Mouse (Mus musculus): ENCODE measurements around the gene Vash2. TPM values are rescaled to one million over a fixed set of nuclear protein-coding genes. Genes with fewer than 3 reads are reported as not detected.
"Not testable (repeated sequence)": the region's sequence is repeated elsewhere in the genome, so short reads cannot be mapped to it uniquely, and the experiment has no call there.

The Vash2 gene
- 15.6 and 19.1 TPM in 2 replicates for polyA plus RNA-seq (2015; fragmentation: Nextera tagmentation; extraction: Ambion mirVana)

DNA sequence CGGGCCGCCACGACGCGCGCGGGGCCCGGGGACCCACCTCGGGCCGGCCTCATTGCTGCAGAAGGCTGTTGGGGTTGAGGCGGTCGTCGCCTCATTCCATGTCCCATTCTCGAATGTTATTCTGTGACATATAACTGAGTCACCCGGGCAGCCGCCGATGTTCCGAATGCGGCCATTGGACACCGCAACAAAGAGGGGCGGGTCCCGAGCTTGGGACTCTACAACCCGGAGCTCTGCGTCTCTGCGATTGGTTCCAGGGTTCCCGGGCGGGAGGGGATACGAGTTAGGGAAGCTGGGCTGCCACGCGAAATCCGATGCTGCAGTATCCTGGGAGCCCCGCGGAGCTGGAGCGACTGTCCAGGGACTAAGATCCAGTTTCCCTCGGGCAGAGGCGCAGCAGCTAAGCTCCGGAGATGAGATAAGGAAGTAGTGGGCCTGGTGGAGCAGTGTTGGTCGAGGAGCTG is at the start of gene Vash2:
Vash2 (minus strand) TSS at position 197 of the 464 bp plus-strand sequence.
- no peaks in the 10 kb centered on the region for H3K9me3 ChIP-seq
- H3K36me3 ChIP-seq: no peaks in the 10 kb centered on the region
- peak; percentile 98 for ATAC-seq
- peak within 1 kb of the TSS; percentile 72 for H3K9ac ChIP-seq
- peak within 1 kb of the TSS; percentile 96 for H3K4me2 ChIP-seq (replicated peaks)
- H3K4me1 ChIP-seq (replicated peaks): peaks cover 20% of the 10 kb centered on the region
- peak within 1 kb of the TSS; percentile 90 for H3K27ac ChIP-seq
- under 1% methylated on average over 38 of the region's 38 CpGs for WGBS
- H3K4me3 ChIP-seq (replicated peaks): peak within 1 kb of the TSS; percentile 60
- no peaks in the 10 kb centered on the region for H3K27me3 ChIP-seq (replicated peaks)

DNA sequence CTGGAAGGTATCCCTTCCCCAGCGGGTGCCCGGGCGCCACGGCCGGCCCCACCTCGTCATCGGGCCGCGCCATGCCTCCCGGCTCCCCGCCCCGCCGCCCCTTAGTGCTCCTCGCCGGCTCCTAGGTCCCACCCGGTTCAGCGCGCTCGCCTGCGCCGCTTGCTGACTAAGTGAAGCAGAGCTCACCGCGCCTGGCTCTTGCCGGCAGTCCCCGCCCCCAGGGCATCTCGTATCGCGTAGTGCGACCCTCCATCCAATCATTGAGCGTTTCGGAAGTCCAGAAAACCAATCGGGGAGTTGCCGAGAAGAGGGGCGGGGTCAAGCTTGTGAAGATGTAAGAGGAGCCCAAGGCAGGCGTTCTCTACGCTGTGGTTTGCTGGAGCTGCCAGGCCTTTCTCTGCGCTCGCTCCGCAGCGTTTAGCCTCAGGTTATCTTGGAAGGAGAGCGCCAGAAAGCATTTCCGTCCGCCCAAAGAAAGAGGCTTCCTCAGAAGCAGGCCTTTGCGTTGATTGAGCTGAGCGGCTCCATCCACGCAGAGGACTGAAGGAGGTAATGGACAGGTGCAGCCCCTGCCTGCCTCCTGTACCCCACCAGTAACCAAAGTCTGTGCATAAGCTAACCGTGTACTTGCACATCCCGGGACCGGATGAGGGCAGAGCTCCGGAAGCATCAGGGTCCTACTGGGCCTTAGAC is 47.1 kb upstream of the Vash2 start, which contains the start of gene Flvcr1:
Flvcr1 (minus strand) TSS at position 138 of the 693 bp plus-strand sequence.
- Histone ChIP-seq H3K27me3 (replicated peaks) (no peaks in the 10 kb centered on the region), H3K4me1 (replicated peaks) (peaks cover 12% of the 10 kb centered on the region), H3K4me3 (replicated peaks) (peak within 1 kb of the TSS; percentile 86), H3K27ac (peak within 1 kb of the TSS; percentile 92), H3K9me3 (no peaks in the 10 kb centered on the region), H3K4me2 (replicated peaks) (peak within 1 kb of the TSS; percentile 95), H3K9ac (peak within 1 kb of the TSS; percentile 84), H3K36me3 (0 out of 2 replicates have a peak, but pooled peaks cover 3% of the 10 kb centered on the region)
- WGBS: under 1% methylated on average over 49 of the region's 50 CpGs
- peak; percentile 98 for ATAC-seq

DNA sequence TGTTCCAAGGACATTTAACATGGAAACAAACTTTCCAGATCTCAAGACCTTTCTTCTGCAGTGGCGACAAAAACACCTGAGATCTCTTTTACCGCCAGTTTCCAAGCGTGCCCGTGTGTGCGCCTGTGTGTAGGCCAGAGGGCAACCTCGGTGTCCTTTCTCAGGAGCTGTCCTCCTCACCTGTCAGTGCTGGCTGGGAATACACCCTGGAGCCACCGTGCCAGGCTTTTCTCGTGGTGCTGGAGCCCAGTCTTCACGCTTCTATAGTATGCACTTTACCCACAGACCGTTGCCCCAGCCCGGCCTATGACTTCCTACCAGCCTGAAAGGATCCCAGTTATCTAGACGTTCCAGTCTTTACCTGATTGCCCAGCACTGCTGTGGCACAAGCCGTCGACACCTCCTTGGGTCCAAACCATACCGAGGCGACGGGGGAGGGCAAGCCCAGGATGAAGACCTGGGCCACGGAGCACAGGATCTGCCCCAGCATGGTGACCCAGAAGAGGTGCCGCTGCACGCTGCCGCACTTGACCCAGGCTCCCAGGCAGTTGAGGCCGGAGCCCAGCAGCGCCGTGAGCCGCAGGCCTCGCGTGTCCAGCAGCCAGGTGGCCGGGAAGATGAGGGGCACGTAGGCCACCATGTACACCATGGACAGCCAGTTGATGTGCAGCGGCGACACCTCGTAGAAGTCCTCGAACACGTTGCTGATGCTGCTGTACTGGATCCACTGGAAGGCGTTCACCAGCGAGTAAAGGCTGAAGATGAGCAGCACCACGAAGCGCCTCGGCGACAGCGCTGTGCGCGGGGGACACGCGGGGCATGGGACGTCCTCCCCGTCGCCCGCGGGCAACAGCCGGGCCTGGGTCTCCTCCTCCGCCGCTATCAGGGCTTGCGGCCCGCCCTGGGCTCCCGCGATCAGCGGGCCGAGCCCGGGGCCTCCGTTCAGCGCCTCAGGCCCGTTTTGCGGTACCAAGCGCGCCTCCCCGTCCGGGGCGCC is 46.2 kb upstream of the Vash2 start:
- Histone ChIP-seq H3K4me3 (replicated peaks) (peak overlapping the region; percentile 86), H3K27ac (peak overlapping the region; percentile 73), H3K9ac (peak overlapping the region; percentile 84), H3K9me3 (no peaks in the 10 kb centered on the region), H3K27me3 (replicated peaks) (no peaks in the 10 kb centered on the region), H3K4me1 (replicated peaks) (peaks cover 12% of the 10 kb centered on the region), H3K36me3 (0 out of 2 replicates have a peak, but pooled peaks cover 3% of the 10 kb centered on the region), H3K4me2 (replicated peaks) (peak overlapping the region; percentile 95)
- 3% methylated on average over 66 of the region's 69 CpGs for WGBS
- ATAC-seq: peak; percentile 39

DNA sequence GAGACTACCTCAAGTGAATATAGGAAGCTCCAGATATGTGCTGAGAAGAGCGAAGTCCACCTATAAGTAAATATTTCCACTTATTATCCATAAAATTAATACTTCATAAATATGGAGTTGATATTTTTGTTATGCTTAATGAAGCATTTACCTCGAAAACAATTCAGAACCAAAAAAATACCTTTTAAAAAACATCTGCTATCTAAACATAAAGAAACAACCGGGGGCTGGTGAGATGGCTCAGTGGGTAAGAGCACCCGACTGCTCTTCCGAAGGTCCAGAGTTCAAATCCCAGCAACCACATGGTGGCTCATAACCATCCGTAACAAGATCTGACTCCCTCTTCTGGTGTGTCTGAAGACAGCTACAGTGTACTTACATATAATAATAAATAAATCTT is 44.7 kb upstream of the Vash2 start:
- not testable (repeated sequence) for H3K36me3 ChIP-seq; H3K27ac ChIP-seq; H3K27me3 ChIP-seq (replicated peaks); H3K4me2 ChIP-seq (replicated peaks); H3K9ac ChIP-seq; H3K9me3 ChIP-seq; H3K4me3 ChIP-seq (replicated peaks); ATAC-seq
- H3K4me1 ChIP-seq (replicated peaks): peaks cover 12% of the 10 kb centered on the region
- WGBS: 94% methylated on average over 6 of the region's 6 CpGs

DNA sequence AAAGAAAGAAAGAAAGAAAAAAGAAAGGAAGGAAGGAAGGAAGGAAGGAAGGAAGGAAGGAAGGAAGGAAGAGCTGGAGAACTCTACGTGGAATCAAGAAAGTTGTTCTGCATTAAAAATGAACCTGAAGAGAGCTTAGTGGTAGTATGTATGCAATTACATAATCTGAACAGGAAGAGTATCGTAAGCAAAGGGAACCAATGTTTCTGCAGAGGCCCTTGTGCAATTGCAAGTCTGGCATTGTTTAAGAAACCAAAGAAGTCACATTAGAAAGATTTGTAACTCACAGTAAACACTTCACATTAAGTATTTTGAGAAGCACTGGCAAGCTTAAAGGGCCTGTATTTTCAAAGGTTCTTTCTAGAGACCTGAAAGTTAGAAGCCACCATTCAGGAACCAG is 44.0 kb upstream of the Vash2 start:
- no peak overlapping the region for H3K4me2 ChIP-seq (replicated peaks)
- H3K4me3 ChIP-seq (replicated peaks): no peak overlapping the region
- no peak for ATAC-seq
- WGBS: 73% methylated on average over 2 of the region's 2 CpGs
- no peak overlapping the region for H3K27ac ChIP-seq
- H3K27me3 ChIP-seq (replicated peaks): no peaks in the 10 kb centered on the region
- 0 out of 2 replicates have a peak, but pooled peaks cover 5% of the 10 kb centered on the region for H3K36me3 ChIP-seq
- no peaks in the 10 kb centered on the region for H3K9me3 ChIP-seq
- no peak overlapping the region for H3K9ac ChIP-seq
- peaks cover 12% of the 10 kb centered on the region for H3K4me1 ChIP-seq (replicated peaks)

DNA sequence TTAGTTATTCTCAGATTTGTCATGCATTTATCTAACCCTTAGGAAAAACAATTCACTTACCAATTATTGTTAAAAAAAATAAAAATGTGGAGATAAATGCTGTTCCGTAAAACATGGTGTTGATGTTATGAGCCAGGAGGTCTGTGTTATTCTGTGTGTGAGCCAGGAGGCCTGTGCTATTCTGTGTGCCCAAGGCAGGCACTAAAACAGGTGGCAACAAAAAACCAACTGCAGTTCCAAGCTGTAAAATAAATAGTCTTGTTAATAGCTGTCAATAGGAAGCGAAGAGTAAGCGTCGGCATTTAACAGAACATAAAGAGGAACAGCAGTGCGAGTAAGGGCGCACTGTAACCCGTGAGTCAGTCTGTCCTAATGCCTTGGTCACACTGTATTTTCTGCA is 41.9 kb upstream of the Vash2 start:
- Histone ChIP-seq H3K9ac (no peak overlapping the region), H3K9me3 (no peaks in the 10 kb centered on the region), H3K4me1 (replicated peaks) (peaks cover 7% of the 10 kb centered on the region), H3K4me2 (replicated peaks) (no peak overlapping the region), H3K4me3 (replicated peaks) (no peak overlapping the region), H3K27me3 (replicated peaks) (no peaks in the 10 kb centered on the region), H3K27ac (no peak overlapping the region), H3K36me3 (0 out of 2 replicates have a peak, but pooled peaks cover 5% of the 10 kb centered on the region)
- no peak for ATAC-seq
- WGBS: 88% methylated on average over 7 of the region's 7 CpGs

DNA sequence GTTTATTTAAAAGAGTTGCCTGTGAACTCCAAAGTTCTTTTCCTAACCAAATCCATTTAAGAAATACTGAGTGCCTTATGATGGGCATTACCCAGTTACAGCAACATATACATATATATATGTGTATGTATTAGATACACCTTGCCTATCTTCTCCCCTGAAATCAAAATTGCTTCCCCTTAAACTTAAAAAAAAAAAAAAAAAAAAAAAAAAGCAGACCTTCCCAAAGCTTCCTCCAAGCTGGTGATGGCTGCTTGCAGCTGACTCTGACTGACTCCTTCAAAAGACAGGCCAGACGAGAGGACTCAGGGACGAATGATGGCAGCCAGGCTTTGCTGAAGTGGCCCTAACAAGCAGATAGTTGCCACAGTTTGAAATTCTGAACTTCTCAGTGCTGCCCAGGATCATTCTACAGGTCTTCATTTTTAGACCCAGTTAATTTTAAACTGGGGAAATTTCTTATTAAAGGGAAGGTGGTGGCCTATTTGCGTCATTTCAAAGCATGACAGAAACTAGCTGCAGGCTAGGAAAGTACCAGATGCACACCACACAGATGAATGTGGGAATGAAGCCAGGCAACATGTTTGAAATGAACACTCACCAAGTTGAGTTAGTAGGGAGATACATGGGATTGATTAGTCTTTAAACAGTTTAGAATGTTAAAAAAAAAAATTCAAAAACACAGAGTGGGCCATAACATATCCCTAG is 41.3 kb upstream of the Vash2 start:
- WGBS: 85% methylated on average over 3 of the region's 3 CpGs
- 0 out of 2 replicates have a peak, but pooled peaks cover 5% of the 10 kb centered on the region for H3K36me3 ChIP-seq
- H3K9me3 ChIP-seq: no peaks in the 10 kb centered on the region
- no peaks in the 10 kb centered on the region for H3K27me3 ChIP-seq (replicated peaks)
- H3K4me2 ChIP-seq (replicated peaks): no peak overlapping the region
- no peak overlapping the region for H3K9ac ChIP-seq
- H3K4me1 ChIP-seq (replicated peaks): peaks cover 7% of the 10 kb centered on the region
- H3K4me3 ChIP-seq (replicated peaks): no peak overlapping the region
- ATAC-seq: no peak
- no peak overlapping the region for H3K27ac ChIP-seq

DNA sequence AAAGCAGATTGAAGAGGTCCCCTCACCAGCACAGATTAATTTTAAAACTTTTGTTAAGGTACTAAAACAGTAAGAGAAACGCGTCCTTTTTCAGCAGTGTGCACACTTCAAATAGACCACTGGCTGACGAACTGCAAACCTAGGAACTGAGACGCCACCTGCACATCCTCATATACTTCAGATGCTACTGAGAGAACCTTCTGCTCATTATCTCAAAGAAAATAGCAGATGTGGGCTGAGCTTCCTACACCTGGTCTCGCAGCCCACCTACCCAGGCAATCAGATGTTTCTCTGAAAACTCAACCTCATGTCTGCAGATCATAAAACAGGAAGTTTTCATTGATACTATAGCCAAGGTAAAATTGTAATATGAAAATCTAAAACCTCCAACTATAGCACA is 40.7 kb upstream of the Vash2 start:
- Histone ChIP-seq H3K9me3 (no peaks in the 10 kb centered on the region), H3K27ac (no peak overlapping the region), H3K27me3 (replicated peaks) (no peaks in the 10 kb centered on the region), H3K36me3 (0 out of 2 replicates have a peak, but pooled peaks cover 5% of the 10 kb centered on the region), H3K4me3 (replicated peaks) (no peak overlapping the region), H3K4me2 (replicated peaks) (no peak overlapping the region), H3K9ac (no peak overlapping the region), H3K4me1 (replicated peaks) (peaks cover 2% of the 10 kb centered on the region; the same call in 1 of the 2 replicates)
- ATAC-seq: no peak
- 88% methylated on average over 5 of the region's 5 CpGs for WGBS

DNA sequence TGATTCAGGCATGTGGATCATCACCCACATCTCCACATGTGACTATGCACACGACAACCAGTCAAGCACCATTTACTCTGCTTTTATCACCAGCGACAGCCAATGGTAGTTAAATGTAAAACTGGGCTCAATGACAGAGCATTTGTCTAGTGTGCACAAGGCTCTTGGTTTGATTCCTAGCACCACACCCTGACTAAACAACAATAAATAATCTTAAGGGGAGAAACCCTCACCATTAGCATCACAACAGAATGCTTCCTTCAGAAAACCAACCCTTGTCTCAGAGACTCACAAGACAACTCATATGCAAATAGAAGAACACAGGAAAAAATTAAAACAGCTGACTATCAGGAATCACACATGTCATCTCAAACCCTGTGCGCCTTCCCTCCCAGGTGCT is 35.2 kb upstream of the Vash2 start:
- no peak overlapping the region for H3K27ac ChIP-seq
- ATAC-seq: no peak
- peaks cover 10% of the 10 kb centered on the region for H3K36me3 ChIP-seq
- 95% methylated on average over 3 of the region's 3 CpGs for WGBS
- H3K4me2 ChIP-seq (replicated peaks): no peak overlapping the region
- H3K9ac ChIP-seq: no peak overlapping the region
- no peaks in the 10 kb centered on the region for H3K27me3 ChIP-seq (replicated peaks)
- no peaks in the 10 kb centered on the region for H3K9me3 ChIP-seq
- no peak overlapping the region for H3K4me3 ChIP-seq (replicated peaks)
- H3K4me1 ChIP-seq (replicated peaks): no peaks in the 10 kb centered on the region

DNA sequence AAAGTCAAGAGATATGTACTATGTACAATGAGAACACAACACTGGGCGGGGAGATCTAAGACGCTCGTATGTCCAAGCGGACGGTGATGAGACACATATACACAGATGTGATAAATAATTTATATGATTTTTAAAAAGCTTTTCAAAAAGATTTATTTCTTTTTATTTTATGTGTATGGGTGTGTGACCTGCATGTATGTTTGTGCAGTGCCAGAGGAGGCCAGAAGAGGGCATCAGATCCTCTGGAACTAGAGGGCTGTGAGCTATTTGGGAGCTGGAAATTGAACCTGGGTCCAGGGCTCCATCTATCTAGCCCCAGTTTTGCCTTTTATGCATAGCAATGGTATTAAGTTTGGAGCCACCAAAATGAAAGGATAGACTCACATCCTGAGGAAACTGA is 29.6 kb upstream of the Vash2 start:
- ATAC-seq: no peak
- H3K36me3 ChIP-seq: peaks cover 15% of the 10 kb centered on the region
- H3K27ac ChIP-seq: no peak overlapping the region
- no peak overlapping the region for H3K9ac ChIP-seq
- no peak overlapping the region for H3K4me2 ChIP-seq (replicated peaks)
- no peak overlapping the region for H3K4me3 ChIP-seq (replicated peaks)
- H3K9me3 ChIP-seq: no peaks in the 10 kb centered on the region
- WGBS: 98% methylated on average over 5 of the region's 5 CpGs
- H3K27me3 ChIP-seq (replicated peaks): no peaks in the 10 kb centered on the region
- H3K4me1 ChIP-seq (replicated peaks): no peaks in the 10 kb centered on the region

DNA sequence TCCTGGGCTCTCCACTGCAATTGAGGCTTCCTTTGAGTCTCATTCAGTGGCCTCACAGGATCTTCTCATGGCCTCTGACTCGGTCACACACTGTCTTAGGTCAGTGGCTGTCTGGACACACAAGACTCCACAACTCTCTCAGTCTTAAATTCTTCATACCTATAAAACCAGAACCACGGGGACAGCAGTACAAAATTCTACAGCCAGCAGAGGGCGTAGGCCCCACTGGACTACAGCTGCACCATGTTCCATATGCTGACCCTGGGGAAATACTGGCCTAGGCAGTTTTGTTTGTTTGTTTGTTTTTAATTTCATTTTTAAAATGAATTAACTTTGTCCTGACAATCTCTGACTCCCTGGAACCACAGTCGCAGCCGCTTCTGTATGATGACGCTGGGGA is 23.1 kb upstream of the Vash2 start:
- Histone ChIP-seq H3K9me3 (no peaks in the 10 kb centered on the region), H3K9ac (no peak overlapping the region), H3K27me3 (replicated peaks) (no peaks in the 10 kb centered on the region), H3K4me3 (replicated peaks) (no peak overlapping the region), H3K4me1 (replicated peaks) (no peaks in the 10 kb centered on the region), H3K36me3 (0 out of 2 replicates have a peak, but pooled peaks cover 3% of the 10 kb centered on the region), H3K4me2 (replicated peaks) (no peak overlapping the region), H3K27ac (no peak overlapping the region)
- no peak for ATAC-seq
- WGBS: 67% methylated on average over 6 of the region's 6 CpGs

All from intestine, embryonic 15.5 days (tissue).